Mouse (Mus musculus) testis, adult 2 months (tissue): ENCODE results near the gene Homer1. TPM values are rescaled to one million over a fixed set of nuclear protein-coding genes. Genes with fewer than 3 reads are reported as not detected.

ENCODE experiments used
- H3K27ac ChIP-seq: fragments of 200-500 bp; 2 replicates; pipeline ENCODE4 v1.5.1; 2012; ENCODE audit warnings: low read depth, low read length; ENCODE audit not compliant: control insufficient read depth, insufficient read depth
- H3K27me3 ChIP-seq: fragments of 200-500 bp; 2 replicates; pipeline ENCODE4 v1.6.1; 2012; ENCODE audit warnings: mild to moderate bottlenecking, low read length, moderate library complexity; ENCODE audit not compliant: control insufficient read depth, insufficient read depth
- H3K36me3 ChIP-seq: fragments of 200-500 bp; 2 replicates; pipeline ENCODE4 v1.6.1; 2012; ENCODE audit warnings: mild to moderate bottlenecking, low read length; ENCODE audit not compliant: control insufficient read depth, insufficient read depth
- H3K4me1 ChIP-seq: fragments of 200-500 bp; 2 replicates; pipeline ENCODE4 v1.6.1; 2012; ENCODE audit warnings: low read length; ENCODE audit not compliant: control insufficient read depth, insufficient read depth
- H3K4me3 ChIP-seq: fragments of 200-500 bp; 2 replicates; pipeline ENCODE4 v1.5.1; 2012; ENCODE audit warnings: low read depth, mild to moderate bottlenecking, low read length, moderate library complexity, mixed read lengths; ENCODE audit not compliant: control insufficient read depth
- CTCF ChIP-seq: fragments of 200-500 bp; IDR thresholded peaks from 2 replicates; pipeline ENCODE4 v1.5.1; 2012; ENCODE audit warnings: low read depth, mild to moderate bottlenecking, inconsistent platforms, low read length, moderate library complexity; ENCODE audit not compliant: control insufficient read depth, insufficient read depth, insufficient replicate concordance
- POLR2A ChIP-seq: fragments of 200-500 bp; IDR thresholded peaks from 2 replicates; pipeline ENCODE4 v1.6.1; 2012; ENCODE audit warnings: low read depth, mild to moderate bottlenecking, inconsistent platforms, low read length, moderate library complexity; ENCODE audit not compliant: control insufficient read depth
- polyA plus RNA-seq: library from polyadenylated mRNA; depleted of rRNA; stranded (reverse); fragments of >200 nt; gene quantifications from 2 replicates; pipeline ENCODE4 v1.2.3, GENCODE M21; 2012

Gene Homer1
- polyA plus RNA-seq, 1 experiment = 4.7 TPM

- Histone ChIP-seq H3K4me1 (no peaks in the 10 kb centered on the region), H3K27me3 (no peaks in the 10 kb centered on the region), H3K36me3 (no peaks in the 10 kb centered on the region), H3K4me3 (no peak overlapping the region), H3K27ac (no peak overlapping the region)
- TF ChIP-seq CTCF (no peak), POLR2A (no peak)
Measured at GRCm38 (mm10) chr13:93406855-93407254, 107.4 kb downstream of the Homer1 start.

- H3K4me3 ChIP-seq = no peak overlapping the region
- no peaks in the 10 kb centered on the region for H3K4me1 ChIP-seq
- TF ChIP-seq CTCF = no peak
- no peak for TF ChIP-seq POLR2A
- H3K36me3 ChIP-seq = no peaks in the 10 kb centered on the region
- H3K27me3 ChIP-seq = no peaks in the 10 kb centered on the region
- no peak overlapping the region for H3K27ac ChIP-seq
Measured at GRCm38 (mm10) chr13:93410343-93410742, 110.9 kb downstream of the Homer1 start.

GRCm38 (mm10) chr13:93415055-93415454, 115.6 kb downstream of the Homer1 start:
- no peak overlapping the region for H3K4me3 ChIP-seq
- TF ChIP-seq POLR2A (no peak), CTCF (no peak)
- H3K36me3 ChIP-seq = no peaks in the 10 kb centered on the region
- no peaks in the 10 kb centered on the region for H3K4me1 ChIP-seq
- no peak overlapping the region for H3K27ac ChIP-seq
- H3K27me3 ChIP-seq = no peaks in the 10 kb centered on the region

GRCm38 (mm10) chr13:93418292-93418691, 118.9 kb downstream of the Homer1 start:
- TF ChIP-seq POLR2A (no peak), CTCF (no peak)
- Histone ChIP-seq H3K4me1 (no peaks in the 10 kb centered on the region), H3K4me3 (no peak overlapping the region), H3K36me3 (no peaks in the 10 kb centered on the region), H3K27ac (no peak overlapping the region), H3K27me3 (no peaks in the 10 kb centered on the region)

GRCm38 (mm10) chr13:93419779-93420178, 120.3 kb downstream of the Homer1 start:
- H3K36me3 ChIP-seq = no peaks in the 10 kb centered on the region
- no peak overlapping the region for H3K4me3 ChIP-seq
- no peaks in the 10 kb centered on the region for H3K27me3 ChIP-seq
- no peaks in the 10 kb centered on the region for H3K4me1 ChIP-seq
- no peak overlapping the region for H3K27ac ChIP-seq
- TF ChIP-seq CTCF (no peak), POLR2A (no peak)

GRCm38 (mm10) chr13:93423224-93423623, 123.8 kb downstream of the Homer1 start:
- Histone ChIP-seq H3K27ac (no peak overlapping the region), H3K27me3 (no peaks in the 10 kb centered on the region)
- TF ChIP-seq POLR2A = no peak
- no peak for TF ChIP-seq CTCF

GRCm38 (mm10) chr13:93427920-93428876, 128.8 kb downstream of the Homer1 start:
- Histone ChIP-seq H3K4me3 (no peak overlapping the region), H3K36me3 (no peaks in the 10 kb centered on the region), H3K4me1 (no peaks in the 10 kb centered on the region), H3K27ac (no peak overlapping the region), H3K27me3 (no peaks in the 10 kb centered on the region)
- TF ChIP-seq POLR2A (no peak), CTCF (no peak)

More at GRCm38 (mm10) chr13:93423224-93423623, 123.8 kb downstream of the Homer1 start:
- Histone ChIP-seq H3K4me3 (no peak overlapping the region), H3K36me3 (no peaks in the 10 kb centered on the region), H3K4me1 (no peaks in the 10 kb centered on the region)
